Mouse (Mus musculus) adipose tissue, adult 10 weeks (tissue): ENCODE results near the gene Itga5. TPM values are rescaled to one million over a fixed set of nuclear protein-coding genes. Genes with fewer than 3 reads are reported as not detected.

ENCODE experiments used
- polyA plus RNA-seq: library from polyadenylated mRNA; stranded (reverse); fragments of 350-450 nt; fragmentation: Illumina TruSeq; extraction: RNeasy Lipid Tissue Mini Kit (QIAGEN cat#74804); gene quantifications from one replicate; pipeline ENCODE4 v1.2.3, GENCODE M21; 2014; ENCODE audit warnings: low read depth, low replicate concordance

The Itga5 gene
- 14.1 TPM for polyA plus RNA-seq

GRCm38 (mm10) chr15:103366376-103367149 is at the start of gene Itga5:
Gene Itga5 (minus strand): TSS chr15:103366763.

DNA sequence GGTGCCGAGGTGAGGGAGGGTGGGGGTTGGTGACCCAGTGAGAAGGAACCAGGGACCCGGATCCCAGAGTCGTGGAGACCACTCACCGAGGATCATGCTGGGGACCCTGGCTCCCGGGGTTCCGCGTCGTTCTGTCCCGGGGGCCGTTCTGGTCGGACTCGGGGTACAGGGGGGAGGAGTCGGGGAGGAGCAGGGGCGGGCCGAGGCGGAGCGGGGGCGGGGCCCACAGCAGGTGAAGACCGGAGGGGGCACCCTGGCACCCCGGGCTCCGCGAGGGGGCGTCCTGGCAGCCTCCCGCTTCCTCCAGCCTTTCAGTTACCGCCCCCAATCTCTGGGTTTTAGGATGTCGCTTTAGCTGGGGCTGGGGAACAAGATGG is 26.6 kb downstream of the Itga5 start, which contains the start of gene Zfp385a:
Gene Zfp385a (minus strand): TSS at position 133 of the 377 bp plus-strand sequence.

DNA sequence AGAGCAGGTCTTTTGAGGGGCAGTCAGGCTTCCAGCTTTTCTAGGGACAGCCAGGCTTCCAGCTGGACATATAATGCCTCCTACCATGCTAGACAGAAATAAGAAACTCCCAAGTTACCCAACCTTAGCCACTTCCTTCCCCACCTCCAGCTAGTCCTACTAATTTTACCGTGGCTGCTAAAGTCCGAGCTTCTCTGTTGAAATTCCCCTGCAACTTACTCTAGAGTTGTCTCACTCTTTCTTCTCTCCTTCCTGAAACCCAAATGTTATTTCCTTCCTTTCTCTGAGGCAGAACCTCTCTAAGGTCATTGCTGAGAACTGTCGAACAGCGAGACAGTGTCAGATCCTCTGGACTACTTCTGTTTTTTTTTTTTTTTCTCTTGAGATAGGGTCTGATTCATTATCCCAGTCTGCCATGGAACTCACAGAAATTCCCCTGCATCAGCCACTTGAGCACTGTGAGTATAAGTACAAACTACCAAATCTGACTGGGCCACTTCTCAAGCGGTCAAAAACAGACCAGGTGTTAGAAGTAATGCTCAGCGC is 56.1 kb downstream of the Itga5 start, which contains the start of gene Gpr84:
Gene Gpr84 (minus strand): TSS at position 248 of the 546 bp plus-strand sequence.

Other genes with a start within 250 kb of the Itga5 start
- 13.3 TPM for gene Smug1, start 199.7 kb downstream of the Itga5 start, polyA plus RNA-seq
- gene Cbx5, start 126.9 kb downstream of the Itga5 start, polyA plus RNA-seq = 53.6 TPM
- 282 TPM for gene Hnrnpa1, start 126.3 kb downstream of the Itga5 start, polyA plus RNA-seq
- gene Nfe2, start 108.4 kb downstream of the Itga5 start, polyA plus RNA-seq = 0.68 TPM
- gene Copz1, start 94.0 kb downstream of the Itga5 start, polyA plus RNA-seq = 134 TPM
- 0.63 TPM for gene Gpr84, start 56.2 kb downstream of the Itga5 start, polyA plus RNA-seq
- 27.2 TPM for gene Zfp385a, start 26.7 kb downstream of the Itga5 start, polyA plus RNA-seq
- gene Gtsf1, start 63.7 kb upstream of the Itga5 start, polyA plus RNA-seq = 9.4 TPM
- gene Gtsf2, start 81.7 kb upstream of the Itga5 start, polyA plus RNA-seq = 3.1 TPM
- 11.8 TPM for gene Nckap1l, start 87.0 kb upstream of the Itga5 start, polyA plus RNA-seq
- 5.9 TPM for gene Pde1b, start 136.3 kb upstream of the Itga5 start, polyA plus RNA-seq
- gene Ppp1r1a, start 171.2 kb upstream of the Itga5 start, polyA plus RNA-seq = 26.2 TPM
- not detected for gene Glycam1, start 198.3 kb upstream of the Itga5 start, polyA plus RNA-seq